Mouse (Mus musculus): Measurements from ENCODE around the gene Nepn.
A peak's percentile ranks its signal among the peaks of the same experiment; 100 is the strongest.

Gene Nepn

DNA sequence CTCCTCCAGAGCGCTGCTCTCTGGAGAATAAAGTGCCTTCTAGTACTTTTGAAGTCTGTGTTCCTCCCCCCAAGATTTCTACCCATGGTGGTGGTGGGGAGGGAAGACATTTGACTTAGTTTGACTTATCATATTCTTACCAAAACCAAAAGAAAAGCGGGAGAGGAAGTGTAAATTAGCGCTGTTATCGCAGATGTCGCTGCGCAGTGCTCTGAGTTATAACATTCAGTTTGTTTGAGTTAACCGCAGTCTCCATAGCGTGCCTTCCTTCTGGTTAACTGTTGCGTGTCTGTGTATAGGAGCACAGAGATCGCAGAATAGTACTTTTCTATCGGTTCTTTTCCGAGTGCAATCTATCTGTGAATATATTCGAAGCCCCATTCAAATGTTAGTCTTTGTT is 16.4 kb downstream of the Nepn start:
- no peak for DNase-seq (ENCODE audit: low spot score)

DNA sequence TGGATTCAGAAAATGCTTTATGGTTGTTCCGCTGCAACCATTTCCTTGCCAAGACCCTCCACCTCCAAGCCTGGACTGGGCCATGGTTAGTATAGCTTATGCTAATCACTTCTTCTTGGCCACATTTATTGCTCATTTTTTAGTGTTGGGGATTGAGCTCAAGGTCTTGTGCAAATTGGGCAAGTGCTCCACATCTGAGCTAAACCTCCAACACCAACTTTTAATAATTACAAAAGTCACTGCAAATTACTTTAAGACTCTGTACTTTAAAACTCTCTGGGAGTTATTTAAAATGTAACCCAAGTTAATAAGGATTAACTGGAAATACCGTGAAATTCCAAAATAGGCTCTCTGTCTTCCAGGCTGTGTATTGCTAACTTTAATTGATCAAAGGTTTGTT is 18.8 kb downstream of the Nepn start:
- DNase-seq (ENCODE audit: low spot score) = no peak

DNA sequence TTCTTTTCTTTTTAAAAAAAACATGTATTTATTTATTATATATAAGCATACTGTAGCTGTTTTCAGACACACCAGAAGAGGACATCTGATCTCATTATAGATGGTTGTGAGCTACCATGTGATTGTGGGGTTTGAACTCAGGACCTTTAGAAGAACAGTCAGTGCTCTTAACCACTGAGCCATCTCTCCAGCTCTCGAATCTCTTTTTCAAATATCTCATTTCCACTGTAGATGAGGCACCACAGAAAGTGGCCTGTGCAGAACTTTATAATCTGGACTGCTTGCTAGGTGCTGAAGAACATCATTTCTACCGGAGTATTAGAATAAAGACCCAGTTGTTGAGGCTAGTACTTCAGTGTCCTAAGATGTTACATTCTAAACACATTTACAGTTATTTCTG is 26.2 kb downstream of the Nepn start:
- DNase-seq (ENCODE audit: low spot score) = no peak

DNA sequence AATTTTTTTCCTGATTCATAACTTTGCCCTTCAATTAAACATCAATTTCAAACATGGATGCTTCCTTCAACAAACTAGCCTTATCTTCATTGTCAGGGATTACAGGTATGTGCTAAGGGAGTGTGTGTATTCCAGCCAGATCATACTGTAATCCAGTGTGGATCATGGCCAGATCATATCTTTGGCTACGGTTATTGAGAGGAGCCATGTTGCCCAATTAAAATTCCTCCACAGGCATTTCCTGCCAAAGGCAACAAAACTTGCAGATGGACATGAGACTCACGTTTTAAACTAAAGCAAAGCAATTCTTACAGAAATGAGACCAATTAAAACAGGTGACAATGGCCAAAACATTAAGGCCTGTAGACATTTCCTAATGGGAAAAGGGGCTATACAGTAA is 27.7 kb downstream of the Nepn start:
- no peak for DNase-seq (ENCODE audit: low spot score)

DNA sequence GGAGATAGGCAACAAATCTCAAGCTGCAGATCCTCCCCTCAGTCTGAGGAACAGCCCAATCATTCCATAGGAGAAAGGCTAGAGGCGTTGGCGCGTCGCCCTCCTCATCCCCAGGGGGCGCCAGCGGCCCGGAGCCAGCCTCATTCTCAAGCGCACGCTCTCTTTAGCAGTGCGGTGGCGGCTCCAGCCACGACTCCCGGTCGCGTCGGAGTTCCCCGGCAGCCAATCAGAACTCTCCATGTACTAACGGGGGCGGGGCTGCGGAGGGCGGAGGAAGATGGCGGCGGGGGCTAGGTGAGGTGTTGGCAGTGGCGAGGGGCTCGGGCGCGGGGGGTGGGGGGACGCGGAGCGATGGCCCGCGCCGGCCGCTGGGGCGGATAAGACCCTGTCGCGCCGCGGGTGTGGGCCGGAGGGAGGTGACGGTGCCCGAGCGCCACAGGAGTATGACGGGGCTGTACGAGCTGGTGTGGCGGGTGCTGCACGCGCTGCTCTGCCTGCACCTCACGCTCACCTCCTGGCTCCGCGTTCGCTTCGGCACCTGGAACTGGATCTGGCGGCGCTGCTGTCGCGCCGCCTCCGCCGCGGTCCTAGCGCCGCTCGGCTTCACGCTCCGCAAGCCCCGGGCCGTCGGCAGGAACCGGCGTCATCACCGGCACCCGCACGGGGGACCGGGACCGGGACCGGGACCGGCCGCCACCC is 28.7 kb downstream of the Nepn start, which contains the start of gene Nus1:
TSS of gene Nus1 (plus strand) at position 249 of the 699 bp plus-strand sequence.
- DNase-seq (ENCODE audit: low spot score) = peak; percentile 94

DNA sequence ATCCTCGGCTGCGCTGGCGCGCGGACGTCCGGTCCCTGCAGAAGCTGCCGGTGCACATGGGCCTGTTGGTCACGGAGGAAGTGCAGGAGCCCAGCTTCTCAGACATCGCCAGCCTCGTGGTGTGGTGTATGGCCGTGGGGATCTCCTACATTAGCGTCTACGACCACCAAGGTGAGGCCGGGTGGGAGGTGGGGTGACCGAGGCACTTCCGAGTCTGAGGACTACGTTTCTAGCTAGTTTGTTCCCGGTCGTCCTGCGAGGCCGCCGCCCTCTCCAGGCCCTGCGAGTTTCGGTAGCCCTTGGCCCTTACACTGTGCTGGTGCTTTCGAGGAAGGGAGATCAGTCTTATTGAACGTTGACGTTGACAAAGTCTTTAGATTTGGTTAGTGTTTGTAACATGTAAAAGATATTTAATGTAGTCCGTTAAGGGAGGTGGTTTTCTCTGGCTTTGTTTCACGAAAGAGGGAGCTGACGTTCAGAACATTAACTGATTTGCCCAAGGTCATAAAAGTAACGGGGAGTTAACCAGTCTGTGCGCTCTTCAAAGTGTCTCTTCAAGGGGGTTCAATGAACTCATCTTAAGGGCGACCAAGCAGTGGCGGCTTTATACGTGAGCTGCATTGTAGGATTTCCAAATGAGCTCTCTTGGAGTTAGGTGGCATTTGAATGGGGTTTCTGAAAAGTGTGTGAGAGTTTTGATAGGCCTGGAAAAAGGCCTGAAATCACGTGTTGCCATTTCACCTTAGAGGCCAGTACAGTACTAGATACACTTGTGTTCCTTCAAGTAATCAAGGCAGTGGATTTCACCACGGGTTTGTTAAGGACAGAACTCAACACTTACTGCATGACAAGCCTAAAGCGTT is 29.5 kb downstream of the Nepn start:
- DNase-seq (ENCODE audit: low spot score) = peak; percentile 24

DNA sequence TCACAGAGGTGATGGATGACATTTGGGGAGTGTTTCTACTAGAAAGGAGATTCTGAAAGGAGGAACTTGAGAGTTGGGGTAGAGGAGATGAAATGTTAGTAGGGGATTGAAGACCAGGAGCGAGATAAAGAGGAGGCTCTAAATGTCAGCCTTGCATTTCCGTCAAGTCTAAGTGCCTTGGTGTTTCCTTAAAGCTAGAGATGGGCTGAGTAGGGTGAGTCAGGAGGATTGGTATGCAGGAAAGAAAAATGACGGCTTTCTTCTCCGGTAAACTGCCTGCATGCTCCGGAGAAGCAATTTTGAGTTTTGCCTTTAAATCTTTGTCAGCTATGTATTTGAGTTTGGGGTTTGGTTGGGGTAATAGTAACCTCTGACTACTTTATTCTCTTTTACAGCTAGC is 30.2 kb downstream of the Nepn start:
- no peak for DNase-seq (ENCODE audit: low spot score)

DNA sequence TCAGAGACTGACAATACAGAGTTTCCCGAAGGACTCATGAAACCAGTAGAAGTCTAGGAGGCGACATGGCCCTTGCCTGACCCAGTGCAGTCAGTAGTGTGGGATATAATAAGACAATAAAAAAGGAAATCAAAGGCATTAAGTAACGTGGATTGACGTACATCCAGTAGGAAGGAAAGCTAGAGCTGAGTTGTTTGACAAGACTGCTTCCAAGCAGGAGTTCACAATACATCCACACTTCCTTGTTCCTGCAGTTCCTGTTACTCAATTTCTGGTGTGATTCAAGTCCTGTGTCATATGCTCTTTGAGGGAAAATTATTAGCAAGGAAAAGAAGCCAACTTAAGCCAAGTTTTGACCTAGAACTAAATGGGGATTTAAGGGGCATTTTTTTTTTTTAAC is 30.6 kb downstream of the Nepn start:
- DNase-seq (ENCODE audit: low spot score) = no peak

DNA sequence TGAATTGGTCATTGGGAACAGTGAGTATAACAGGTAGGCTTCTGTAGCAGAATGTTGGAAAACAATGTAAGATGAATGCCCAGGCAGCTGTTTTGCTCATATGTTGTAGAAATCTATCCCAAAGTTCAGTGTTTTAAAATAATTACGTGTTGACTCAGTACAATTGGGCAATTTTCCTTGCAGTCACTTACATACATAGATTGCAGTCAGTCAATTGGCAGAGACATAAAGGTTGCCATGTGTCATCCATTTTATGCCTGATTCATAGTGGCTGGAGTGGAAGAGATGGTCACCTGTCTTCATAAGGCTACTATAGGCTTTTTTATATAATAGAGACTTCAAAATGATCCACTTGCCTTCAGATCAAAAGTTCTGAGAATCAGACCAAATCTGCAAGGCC is 31.8 kb downstream of the Nepn start:
- no peak for DNase-seq (ENCODE audit: low spot score)

DNA sequence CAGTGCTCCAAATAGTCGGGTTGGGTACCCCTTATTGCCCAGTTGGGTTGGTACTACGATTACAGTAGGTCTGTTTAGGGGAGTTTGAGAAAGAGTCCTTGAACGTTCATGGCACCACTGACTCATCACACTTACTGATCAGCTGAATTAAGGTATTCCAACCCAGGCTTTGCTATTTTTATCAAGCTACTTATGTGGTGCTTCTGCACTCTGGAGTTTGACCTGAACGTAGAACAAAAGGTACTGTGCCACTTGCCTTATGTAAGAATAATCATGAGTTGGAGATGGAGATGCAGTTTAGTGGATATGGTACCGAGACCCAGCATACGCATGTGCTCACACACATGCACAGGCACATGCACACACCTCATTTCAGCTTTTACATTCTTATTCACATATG is 32.9 kb downstream of the Nepn start:
- no peak for DNase-seq (ENCODE audit: low spot score)

DNA sequence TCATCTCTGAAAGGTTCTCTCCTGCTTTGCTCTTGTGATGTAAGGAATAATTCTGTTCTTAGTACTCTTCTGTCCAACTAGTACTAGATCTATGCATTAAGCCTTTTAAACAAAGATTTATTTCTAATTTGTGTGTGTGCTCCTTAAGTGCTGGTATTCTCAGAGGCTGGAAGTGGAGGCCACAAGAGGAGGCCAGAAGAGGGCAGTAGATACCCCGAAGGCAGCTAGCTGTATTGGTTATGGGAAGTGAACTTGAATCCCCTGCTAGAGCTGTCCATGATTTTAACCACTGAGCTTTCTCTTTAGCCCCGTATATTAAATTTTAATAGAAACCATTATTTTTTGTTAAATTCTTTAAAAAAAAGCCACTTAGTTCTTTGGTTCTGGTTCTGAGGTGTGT is 34.3 kb downstream of the Nepn start:
- no peak for DNase-seq (ENCODE audit: low spot score)

DNA sequence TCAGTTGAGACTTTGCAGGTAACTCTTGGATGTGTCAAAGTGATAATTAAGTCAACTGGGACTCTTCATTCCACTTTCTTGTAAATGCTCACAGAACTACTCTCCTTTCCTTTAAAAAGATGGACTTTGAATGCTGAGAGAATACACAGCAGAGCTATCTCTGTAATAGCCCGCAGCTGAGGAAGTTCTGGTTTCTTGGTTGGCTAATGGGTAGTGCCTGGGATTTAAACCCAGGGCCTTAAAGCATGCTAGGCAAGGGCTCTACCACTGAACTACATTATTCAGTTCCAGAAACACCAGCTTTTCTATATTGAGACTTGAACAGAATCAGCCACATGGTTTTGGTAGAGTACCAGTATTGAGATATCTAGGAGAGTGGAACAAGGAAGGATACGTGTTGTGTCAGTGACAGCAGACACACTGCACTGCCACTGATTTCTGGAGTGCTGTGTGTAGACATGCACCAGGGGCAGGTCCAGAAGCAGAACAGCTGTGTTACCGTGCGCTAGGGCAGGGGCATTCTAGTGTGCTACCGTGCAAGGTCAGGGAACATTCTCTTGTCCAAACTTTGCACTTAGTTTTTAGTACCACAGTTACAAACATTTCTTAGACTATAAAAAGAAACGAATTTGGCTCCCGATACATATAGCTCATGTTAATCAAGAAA is 37.7 kb downstream of the Nepn start:
- DNase-seq (ENCODE audit: low spot score) = no peak

DNA sequence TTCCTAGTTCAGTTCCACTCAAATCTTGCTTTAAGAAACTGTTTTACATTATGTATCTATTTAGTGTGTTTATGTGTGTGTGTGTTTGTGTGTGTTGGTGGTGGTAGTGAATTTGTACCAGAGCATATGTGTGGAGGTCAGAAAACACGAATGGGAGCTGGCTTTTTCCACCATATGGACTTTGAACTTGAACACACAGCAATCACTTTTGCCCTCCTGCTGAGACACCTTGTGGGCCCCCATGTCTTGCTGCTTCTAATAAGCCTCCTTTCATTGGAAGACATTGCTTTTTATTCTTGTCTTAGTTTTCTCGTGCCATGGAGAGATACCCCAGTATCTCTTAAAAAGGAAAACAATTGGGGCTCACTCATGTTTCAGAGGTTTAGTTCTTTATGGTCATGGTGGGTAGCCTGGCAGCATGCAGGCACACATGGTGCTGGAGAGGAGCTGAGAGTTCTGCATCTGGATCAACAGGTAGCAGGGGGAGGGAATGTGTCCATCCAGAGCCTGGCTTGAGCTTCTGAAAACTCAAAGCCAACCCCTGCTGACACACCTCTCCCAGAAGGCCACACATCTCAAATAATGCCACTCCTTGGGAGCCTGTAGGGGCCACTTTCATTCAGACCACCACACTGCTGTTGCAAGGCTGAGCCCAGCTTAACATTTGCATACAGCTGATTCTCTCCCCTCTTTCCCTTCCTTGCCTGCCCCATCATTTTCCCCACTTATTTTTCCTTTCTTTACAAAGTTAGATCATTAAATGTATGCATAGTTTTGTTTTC is 39.1 kb downstream of the Nepn start:
- no peak for DNase-seq (ENCODE audit: low spot score)

DNA sequence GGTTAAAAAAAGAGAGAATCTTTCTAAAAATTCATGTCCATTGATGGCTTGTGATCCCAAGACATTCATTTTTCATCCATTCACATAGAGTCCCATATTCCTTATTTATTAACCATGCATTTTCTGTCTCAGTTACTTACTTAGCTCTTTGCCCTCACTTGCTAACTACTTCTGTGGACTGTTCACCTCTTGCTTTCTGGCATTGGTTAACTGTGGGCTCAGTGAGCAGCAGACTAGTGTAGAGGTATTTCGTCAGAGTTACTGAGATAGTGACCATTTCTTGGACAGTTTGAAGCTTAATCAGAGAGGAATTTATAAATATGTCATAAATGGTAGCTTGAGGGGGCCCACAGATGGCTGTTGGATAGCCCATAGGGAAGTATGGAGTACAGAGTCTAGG is 42.2 kb downstream of the Nepn start:
- no peak for DNase-seq (ENCODE audit: low spot score)

DNA sequence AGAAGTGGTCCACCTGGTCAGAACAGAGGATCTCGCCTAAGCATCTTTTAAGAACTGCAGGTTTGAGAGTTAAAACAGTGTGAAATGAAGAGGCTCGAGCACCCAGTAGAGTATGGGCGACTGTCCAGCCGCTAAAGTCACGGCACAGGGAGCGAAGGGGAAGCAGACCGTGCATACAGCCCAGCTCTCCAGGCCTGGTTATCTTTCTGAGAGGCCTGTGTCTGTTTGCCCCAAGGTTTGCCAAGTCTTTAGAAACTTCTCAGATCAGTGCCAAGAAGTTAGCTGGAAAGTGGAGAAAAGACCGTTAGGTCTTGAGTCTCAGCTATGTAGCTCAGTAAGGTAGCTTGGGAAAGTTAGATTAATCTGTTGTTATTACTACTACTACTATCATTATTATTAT is 46.1 kb downstream of the Nepn start:
- no peak for DNase-seq (ENCODE audit: low spot score)
